Mouse (Mus musculus) limb, embryonic 13.5 days (tissue): Measurements from ENCODE around the gene Ctnnd2. TPM values are rescaled to one million over a fixed set of nuclear protein-coding genes. Genes with fewer than 3 reads are reported as not detected.

Experiments
- ATAC-seq: fragments of 200-750 bp; cut with Nextera tagmentation; 2 replicates; pipeline ENCODE4 v1.8.0; 2017; ENCODE audit warnings: low read depth, moderate number of reproducible peaks, moderate TSS enrichment; ENCODE audit not compliant: low FRiP score
- H3K27ac ChIP-seq: fragments of 300-500 bp; sonication (generic); 2 replicates; pipeline ENCODE4 v1.5.1; 2015; ENCODE audit warnings: inconsistent platforms, mild to moderate bottlenecking, moderate library complexity
- H3K27me3 ChIP-seq: fragments of 300-500 bp; sonication (generic); 2 replicates; pipeline ENCODE4 v1.6.1; 2015; ENCODE audit warnings: mild to moderate bottlenecking, inconsistent platforms
- H3K36me3 ChIP-seq: fragments of 300-500 bp; sonication (generic); 2 replicates; pipeline ENCODE4 v1.6.1; 2015; ENCODE audit warnings: inconsistent platforms, mild to moderate bottlenecking, moderate library complexity
- H3K4me1 ChIP-seq: fragments of 300-500 bp; sonication (generic); 2 replicates; pipeline ENCODE4 v1.6.1; 2015; ENCODE audit warnings: inconsistent platforms
- H3K4me2 ChIP-seq: fragments of 300-500 bp; sonication (generic); replicated peaks from 2 replicates; pipeline ENCODE4 v1.6.1; 2015; ENCODE audit warnings: inconsistent platforms, mild to moderate bottlenecking, moderate library complexity
- H3K4me3 ChIP-seq: fragments of 300-500 bp; sonication (generic); 2 replicates; pipeline ENCODE4 v1.5.1; 2015; ENCODE audit warnings: moderate library complexity, mild to moderate bottlenecking, inconsistent platforms
- H3K9ac ChIP-seq: fragments of 300-500 bp; sonication (generic); 2 replicates; pipeline ENCODE4 v1.6.1; 2015; ENCODE audit warnings: mild to moderate bottlenecking, inconsistent platforms
- H3K9me3 ChIP-seq: fragments of 300-500 bp; sonication (generic); 2 replicates; pipeline ENCODE4 v1.6.1; 2016; ENCODE audit warnings: inconsistent platforms
- WGBS: fragments of 180-500 bp; shearing (Covaris S2); methylation state at CpG from one replicate; pipeline ENCODE4 v1.1.7; 2015; 5-methylcytosine and 5-hydroxymethylcytosine counted together
- polyA plus RNA-seq: library from polyadenylated mRNA; unstranded; fragments of >200 nt; fragmentation: Nextera tagmentation; extraction: Ambion mirVana; gene quantifications from 2 replicates; pipeline ENCODE4 v1.2.1, GENCODE M21; 2015

Gene Ctnnd2
- polyA plus RNA-seq, 1 experiment from 2014 or later, result 3.8 TPM

DNA sequence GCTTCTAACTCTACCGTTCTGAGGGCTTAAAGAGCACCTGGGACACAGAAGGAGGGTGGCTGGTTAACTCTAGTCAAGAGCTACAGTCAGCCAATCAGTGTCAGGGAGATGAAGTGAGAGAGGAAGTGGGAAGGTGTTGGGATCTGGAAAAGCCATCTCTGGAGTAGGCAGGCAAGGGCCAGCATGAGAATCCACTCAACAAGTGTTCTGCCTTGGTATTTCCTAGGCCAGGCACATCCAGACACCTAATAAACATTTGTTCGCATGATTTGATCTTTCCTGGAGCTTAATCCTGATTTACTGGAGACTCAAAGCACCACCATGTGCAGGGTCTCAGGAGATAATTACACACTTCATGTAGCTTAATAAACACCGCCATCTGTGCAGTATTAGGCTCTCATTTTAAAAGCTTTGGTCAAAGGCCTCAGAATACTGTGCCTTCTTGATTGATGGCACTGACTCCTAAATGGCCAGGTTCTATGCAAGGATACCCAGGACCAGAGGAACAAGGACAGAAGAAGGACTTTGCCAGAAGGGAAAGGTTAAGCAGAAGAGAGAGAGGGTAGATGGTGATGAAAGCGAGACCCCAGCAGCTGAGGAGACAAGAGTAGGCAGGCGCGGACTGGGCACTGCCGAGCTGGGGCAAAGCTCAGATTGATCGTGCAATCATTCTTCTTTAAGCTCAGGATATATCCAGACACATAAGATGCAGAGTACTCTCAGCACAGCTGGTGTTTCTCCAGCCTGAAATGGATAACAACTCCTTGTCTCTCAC lies 833.8 kb downstream of the Ctnnd2 start:
- H3K9ac ChIP-seq, result no peak overlapping the region
- H3K4me3 ChIP-seq, result no peak overlapping the region
- no peak overlapping the region for H3K27ac ChIP-seq
- H3K27me3 ChIP-seq, result peaks cover 9% of the 10 kb centered on the region; the same call in 1 of the 2 replicates
- H3K9me3 ChIP-seq, result no peaks in the 10 kb centered on the region
- H3K36me3 ChIP-seq, result no peaks in the 10 kb centered on the region
- WGBS, result 42% methylated on average over 8 of the region's 8 CpGs
- H3K4me1 ChIP-seq, result 0 out of 2 replicates have a peak, but pooled peaks cover 3% of the 10 kb centered on the region
- ATAC-seq, result peak; percentile 57; the same call in 1 of the 2 replicates
- H3K4me2 ChIP-seq, result no peak overlapping the region

DNA sequence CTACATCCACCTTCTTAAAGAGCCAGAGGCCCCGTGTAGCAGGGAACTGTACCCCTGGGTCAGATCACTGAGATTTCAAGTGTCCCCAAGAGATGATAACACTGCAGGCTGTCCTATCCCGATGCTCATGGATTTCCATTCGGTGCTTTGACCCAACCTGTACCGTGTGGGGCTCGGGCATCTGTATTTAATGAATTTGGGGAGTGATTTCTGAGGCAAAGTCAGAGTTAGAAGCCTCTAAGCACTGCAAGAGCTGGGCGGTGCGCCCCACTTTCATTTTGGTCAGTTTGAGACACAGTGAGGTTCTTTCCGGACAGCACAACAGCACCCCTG lies 834.4 kb downstream of the Ctnnd2 start:
- no peak overlapping the region for H3K27ac ChIP-seq

DNA sequence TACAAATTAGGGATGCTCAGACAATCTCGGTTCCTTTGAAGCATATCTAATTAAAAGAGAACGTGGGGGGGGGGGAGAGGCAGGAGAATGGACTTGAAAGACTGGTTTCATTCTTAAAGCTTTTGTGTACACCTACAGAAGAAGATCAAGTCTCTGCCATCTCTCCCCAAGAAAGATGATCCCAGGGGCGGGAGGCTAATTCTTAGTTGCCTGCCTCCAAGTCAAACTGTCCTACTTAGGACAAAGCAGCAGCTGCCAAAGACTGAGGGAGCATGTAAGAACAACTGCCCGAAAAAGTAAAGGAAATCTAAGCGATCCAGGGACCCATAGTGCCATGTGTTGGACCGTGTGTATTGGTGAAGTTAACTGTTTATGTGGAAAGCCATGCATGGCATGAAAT lies 836.2 kb downstream of the Ctnnd2 start:
- no peaks in the 10 kb centered on the region for H3K36me3 ChIP-seq
- no peak for ATAC-seq
- H3K9ac ChIP-seq, result no peak overlapping the region
- H3K4me3 ChIP-seq, result no peak overlapping the region
- H3K4me2 ChIP-seq, result no peak overlapping the region
- H3K27ac ChIP-seq, result no peak overlapping the region
- 69% methylated on average over 6 of the region's 6 CpGs for WGBS
- 0 out of 2 replicates have a peak, but pooled peaks cover 3% of the 10 kb centered on the region for H3K4me1 ChIP-seq
- H3K27me3 ChIP-seq, result peaks cover 9% of the 10 kb centered on the region; the same call in 1 of the 2 replicates
- no peaks in the 10 kb centered on the region for H3K9me3 ChIP-seq

More for the DNA sequence above, 834.4 kb downstream of the Ctnnd2 start:
- Histone ChIP-seq H3K4me3 (no peak overlapping the region), H3K36me3 (no peaks in the 10 kb centered on the region), H3K4me2 (no peak overlapping the region), H3K9me3 (no peaks in the 10 kb centered on the region), H3K27me3 (peaks cover 9% of the 10 kb centered on the region; the same call in 1 of the 2 replicates), H3K4me1 (0 out of 2 replicates have a peak, but pooled peaks cover 3% of the 10 kb centered on the region), H3K9ac (no peak overlapping the region)
- 75% methylated on average over 8 of the region's 8 CpGs for WGBS
- ATAC-seq, result no peak

DNA sequence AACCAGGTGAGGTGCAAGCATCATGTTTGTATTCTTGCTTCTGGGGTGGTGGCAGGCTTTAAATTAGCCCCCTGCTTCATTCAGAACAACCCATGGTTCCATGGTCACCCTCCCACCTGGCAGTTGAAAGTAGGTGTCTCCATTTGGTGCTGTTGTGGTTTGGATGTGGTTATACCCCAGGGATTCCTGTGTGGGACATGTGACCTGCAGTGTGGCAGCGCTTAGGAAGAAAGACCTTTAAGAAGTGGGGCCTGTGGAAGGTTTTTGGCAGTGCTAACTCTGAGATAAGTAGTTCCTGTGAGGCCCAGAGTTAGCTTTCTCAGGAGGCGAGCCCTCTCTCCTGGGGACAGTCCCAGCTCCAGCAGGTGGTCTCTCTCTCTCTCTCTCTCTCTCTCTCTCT lies 848.4 kb downstream of the Ctnnd2 start:
- no peak overlapping the region for H3K4me3 ChIP-seq
- H3K9ac ChIP-seq, result no peak overlapping the region
- no peak overlapping the region for H3K4me2 ChIP-seq
- no peaks in the 10 kb centered on the region for H3K36me3 ChIP-seq
- no peaks in the 10 kb centered on the region for H3K4me1 ChIP-seq
- no peaks in the 10 kb centered on the region for H3K27me3 ChIP-seq
- no peak overlapping the region for H3K27ac ChIP-seq
- ATAC-seq, result no peak
- WGBS, result 62% methylated on average over 2 of the region's 2 CpGs
- no peaks in the 10 kb centered on the region for H3K9me3 ChIP-seq

DNA sequence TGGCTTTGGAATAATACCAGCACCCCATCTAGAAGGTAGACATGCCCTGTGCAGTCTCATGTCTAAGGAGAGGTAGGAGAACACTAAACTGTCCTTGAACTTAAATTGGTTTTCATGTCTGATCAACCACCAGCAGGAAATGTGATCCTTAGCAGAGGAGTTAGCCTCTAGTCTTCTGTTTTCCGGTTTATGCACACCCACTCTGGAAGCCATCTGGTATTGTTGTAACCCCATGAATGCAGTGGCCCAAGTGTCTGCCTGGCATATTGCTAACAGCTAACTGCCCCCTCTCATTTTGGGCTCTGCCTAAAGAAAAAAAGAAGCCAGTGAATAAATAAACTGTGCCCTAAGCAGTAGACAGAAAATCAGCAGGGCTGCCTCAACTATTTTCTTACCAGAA lies 849.6 kb downstream of the Ctnnd2 start:
- no peak overlapping the region for H3K4me3 ChIP-seq
- no peaks in the 10 kb centered on the region for H3K4me1 ChIP-seq
- ATAC-seq, result no peak
- H3K27me3 ChIP-seq, result no peaks in the 10 kb centered on the region
- H3K9me3 ChIP-seq, result no peaks in the 10 kb centered on the region
- no peak overlapping the region for H3K27ac ChIP-seq
- no peak overlapping the region for H3K9ac ChIP-seq
- no peak overlapping the region for H3K4me2 ChIP-seq
- 41% methylated on average over 1 of the region's 1 CpGs for WGBS
- no peaks in the 10 kb centered on the region for H3K36me3 ChIP-seq

DNA sequence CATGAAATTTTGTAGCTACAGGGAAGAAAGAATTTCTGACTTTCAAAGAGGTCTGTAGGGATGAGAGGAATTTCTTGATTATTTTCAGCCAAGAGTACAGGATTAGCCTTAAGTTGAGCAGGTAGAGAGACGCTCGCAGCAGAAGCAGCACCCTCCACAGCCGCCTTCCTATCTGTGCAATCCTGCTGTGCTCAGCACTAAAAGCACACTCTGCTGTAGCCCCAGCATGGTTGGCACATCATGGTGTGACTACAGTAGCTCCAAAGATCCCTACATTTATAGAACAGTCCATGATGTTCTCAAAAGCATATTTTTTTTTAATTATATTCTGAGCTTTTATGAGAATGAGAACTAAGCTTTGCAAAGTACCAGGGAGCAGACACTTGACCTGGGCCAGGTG lies 850.1 kb downstream of the Ctnnd2 start:
- ATAC-seq, result no peak

DNA sequence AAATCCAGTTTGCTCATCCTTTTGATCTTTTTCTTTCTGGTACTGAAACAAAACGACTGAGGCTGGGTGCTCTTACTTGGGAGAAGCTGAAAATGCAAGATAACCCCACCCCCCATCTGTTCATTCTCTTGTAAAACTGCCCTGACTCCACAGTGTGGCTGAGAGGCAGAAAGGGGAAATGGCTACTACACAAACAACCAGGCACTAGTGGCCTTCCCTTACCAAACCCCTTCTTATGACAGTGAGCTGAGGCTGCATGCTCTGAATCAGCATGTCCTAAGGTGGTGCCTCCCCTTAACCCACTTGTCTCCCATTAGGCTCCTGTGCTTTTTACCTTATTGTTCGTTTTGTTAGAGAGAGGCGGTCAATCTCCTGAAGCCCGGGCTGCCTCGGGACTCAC lies 851.4 kb downstream of the Ctnnd2 start:
- Histone ChIP-seq H3K9ac (no peak overlapping the region), H3K4me3 (no peak overlapping the region), H3K27me3 (no peaks in the 10 kb centered on the region), H3K36me3 (no peaks in the 10 kb centered on the region), H3K4me1 (no peaks in the 10 kb centered on the region), H3K4me2 (no peak overlapping the region), H3K9me3 (no peaks in the 10 kb centered on the region), H3K27ac (no peak overlapping the region)
- ATAC-seq, result no peak
- 87% methylated on average over 5 of the region's 5 CpGs for WGBS

More for the DNA sequence above, 850.1 kb downstream of the Ctnnd2 start:
- H3K4me3 ChIP-seq, result no peak overlapping the region
- no peaks in the 10 kb centered on the region for H3K27me3 ChIP-seq
- no peak overlapping the region for H3K27ac ChIP-seq
- H3K4me1 ChIP-seq, result no peaks in the 10 kb centered on the region
- H3K4me2 ChIP-seq, result no peak overlapping the region
- H3K9ac ChIP-seq, result no peak overlapping the region
- no peaks in the 10 kb centered on the region for H3K9me3 ChIP-seq
- WGBS, result 83% methylated on average over 3 of the region's 3 CpGs
- no peaks in the 10 kb centered on the region for H3K36me3 ChIP-seq

DNA sequence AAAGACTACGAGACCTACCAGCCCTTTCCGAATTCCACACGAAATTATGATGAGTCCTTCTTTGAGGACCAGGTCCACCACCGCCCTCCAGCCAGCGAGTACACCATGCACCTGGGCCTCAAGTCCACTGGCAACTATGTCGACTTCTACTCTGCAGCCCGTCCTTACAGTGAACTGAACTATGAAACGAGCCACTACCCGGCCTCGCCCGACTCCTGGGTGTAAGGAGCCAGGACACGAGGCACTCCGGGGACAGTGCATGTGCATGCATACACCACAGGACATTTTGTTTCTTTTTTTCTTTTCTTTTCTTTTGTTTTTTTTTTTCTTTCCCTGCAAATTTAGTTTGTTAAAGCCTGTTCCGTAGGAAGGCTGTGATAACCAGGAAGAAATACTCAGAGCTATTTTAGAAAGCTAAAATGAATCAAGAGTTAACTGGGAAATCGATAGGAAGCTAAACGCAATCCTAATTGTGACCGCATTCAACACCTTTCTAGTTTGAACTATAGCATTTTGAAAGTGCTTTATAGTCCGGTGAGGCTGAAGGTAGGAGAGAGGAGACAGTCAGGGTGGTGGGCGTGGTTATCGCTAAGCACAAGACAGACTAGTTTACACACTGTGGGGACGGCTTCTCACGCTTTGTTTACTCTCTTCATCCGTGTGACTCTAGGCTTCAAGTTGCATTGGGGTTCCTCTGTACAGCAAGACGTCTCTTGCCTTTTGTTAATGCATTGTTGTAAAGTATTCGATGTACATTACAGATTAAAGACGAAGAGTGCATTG lies 855.2 kb downstream of the Ctnnd2 start:
- no peak overlapping the region for H3K4me2 ChIP-seq
- H3K27me3 ChIP-seq, result no peaks in the 10 kb centered on the region
- H3K9me3 ChIP-seq, result no peaks in the 10 kb centered on the region
- no peak overlapping the region for H3K9ac ChIP-seq
- H3K4me1 ChIP-seq, result no peaks in the 10 kb centered on the region
- 85% methylated on average over 26 of the region's 26 CpGs for WGBS
- no peak overlapping the region for H3K27ac ChIP-seq
- H3K36me3 ChIP-seq, result no peaks in the 10 kb centered on the region
- H3K4me3 ChIP-seq, result no peak overlapping the region
- no peak for ATAC-seq

DNA sequence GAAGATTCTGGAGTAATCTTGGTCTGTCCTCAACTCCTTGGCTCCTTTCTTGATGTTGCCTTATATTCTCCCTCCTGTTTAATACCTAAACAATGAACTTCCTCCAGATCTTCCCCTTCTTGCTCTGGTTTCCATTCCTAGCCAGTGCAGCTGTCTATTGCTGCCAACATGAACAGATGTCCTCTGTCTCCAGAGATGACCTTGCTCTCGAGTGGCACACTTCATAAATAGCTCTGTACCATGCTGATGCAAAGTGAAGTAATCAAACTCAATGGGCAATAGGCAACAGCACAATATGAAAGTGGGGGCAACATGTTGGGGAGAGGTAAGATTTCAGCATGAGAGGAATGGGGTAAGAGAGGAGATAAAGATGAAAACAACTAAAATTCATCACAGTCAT lies 872.6 kb downstream of the Ctnnd2 start:
- Histone ChIP-seq H3K4me3 (no peak overlapping the region), H3K27me3 (no peaks in the 10 kb centered on the region), H3K36me3 (no peaks in the 10 kb centered on the region), H3K9ac (no peak overlapping the region), H3K4me2 (no peak overlapping the region), H3K27ac (no peak overlapping the region), H3K9me3 (no peaks in the 10 kb centered on the region), H3K4me1 (no peaks in the 10 kb centered on the region)
- ATAC-seq, result no peak
- 63% methylated on average over 1 of the region's 1 CpGs for WGBS

DNA sequence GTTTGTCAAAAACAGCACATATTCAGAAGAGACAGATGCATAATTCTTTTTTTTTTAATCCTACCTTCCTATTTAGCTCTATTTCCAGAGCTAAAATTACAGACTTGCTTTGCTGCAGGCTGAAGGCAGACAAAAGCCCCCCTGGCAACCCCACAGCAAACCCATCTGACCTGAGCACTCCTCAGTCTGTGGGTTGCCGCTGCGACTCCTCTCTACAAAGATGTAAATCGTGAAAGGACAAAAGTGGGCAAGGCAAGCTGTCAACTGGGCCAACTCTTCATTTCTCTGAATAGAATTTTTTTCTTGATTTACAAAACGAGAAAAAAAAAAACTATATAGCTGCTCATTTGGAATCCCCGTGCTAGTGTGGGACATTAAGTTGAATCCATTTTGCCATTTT lies 879.1 kb downstream of the Ctnnd2 start:
- H3K4me3 ChIP-seq, result no peak overlapping the region
- no peaks in the 10 kb centered on the region for H3K27me3 ChIP-seq
- ATAC-seq, result no peak
- H3K27ac ChIP-seq, result no peak overlapping the region
- no peaks in the 10 kb centered on the region for H3K9me3 ChIP-seq
- no peak overlapping the region for H3K4me2 ChIP-seq
- no peaks in the 10 kb centered on the region for H3K36me3 ChIP-seq
- 84% methylated on average over 5 of the region's 5 CpGs for WGBS
- H3K9ac ChIP-seq, result no peak overlapping the region
- H3K4me1 ChIP-seq, result no peaks in the 10 kb centered on the region

DNA sequence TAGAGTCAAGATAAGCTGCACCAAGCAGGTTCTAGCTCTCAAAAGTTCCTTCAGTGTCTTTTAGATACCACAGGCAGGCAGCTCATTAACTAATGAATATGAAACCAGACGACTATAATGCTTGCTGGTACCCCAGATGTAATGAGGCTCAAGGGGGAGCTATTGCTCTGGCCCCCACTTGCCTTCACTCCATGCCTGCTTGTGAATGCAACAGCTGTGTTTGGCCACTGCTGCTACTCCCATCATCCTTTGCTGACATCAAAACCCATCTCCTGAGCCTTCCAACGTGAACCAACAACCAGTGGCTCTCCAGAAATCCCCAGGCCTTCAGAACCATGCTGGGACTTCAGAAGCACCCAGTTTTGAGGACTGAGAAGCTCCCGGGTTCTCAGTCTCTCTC lies 883.8 kb downstream of the Ctnnd2 start:
- H3K9ac ChIP-seq, result no peak overlapping the region
- no peaks in the 10 kb centered on the region for H3K36me3 ChIP-seq
- 55% methylated on average over 3 of the region's 3 CpGs for WGBS
- no peaks in the 10 kb centered on the region for H3K4me1 ChIP-seq
- H3K27ac ChIP-seq, result no peak overlapping the region
- no peak for ATAC-seq
- H3K9me3 ChIP-seq, result no peaks in the 10 kb centered on the region
- no peak overlapping the region for H3K4me3 ChIP-seq
- no peak overlapping the region for H3K4me2 ChIP-seq
- H3K27me3 ChIP-seq, result no peaks in the 10 kb centered on the region

DNA sequence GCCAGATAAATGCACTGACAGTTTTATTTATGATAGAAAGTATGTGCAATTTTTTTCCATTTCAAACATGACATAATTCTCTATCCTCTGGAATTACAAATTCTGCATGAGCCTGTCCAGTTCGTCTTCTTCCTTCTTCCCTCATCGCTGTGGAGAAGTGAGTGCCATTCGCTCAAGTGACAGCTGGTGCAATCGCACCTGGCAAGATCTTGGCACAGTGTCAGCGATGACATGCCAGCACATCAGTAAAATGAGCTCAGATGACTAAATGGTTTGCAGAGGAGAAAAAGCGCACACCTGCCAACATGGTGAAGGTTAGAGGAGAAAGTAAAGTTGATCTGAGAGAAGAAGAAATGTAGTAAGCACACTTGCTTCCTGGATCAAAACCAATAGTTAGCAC lies 885.9 kb downstream of the Ctnnd2 start:
- no peaks in the 10 kb centered on the region for H3K27me3 ChIP-seq
- whole genome bisulfite sequencing, result 79% methylated on average over 6 of the region's 6 CpGs

More for the DNA sequence above, 885.9 kb downstream of the Ctnnd2 start:
- Histone ChIP-seq H3K4me1 (no peaks in the 10 kb centered on the region), H3K36me3 (no peaks in the 10 kb centered on the region), H3K9ac (no peak overlapping the region), H3K4me3 (no peak overlapping the region), H3K4me2 (no peak overlapping the region), H3K27ac (no peak overlapping the region), H3K9me3 (no peaks in the 10 kb centered on the region)
- ATAC-seq, result no peak
